Mouse (Mus musculus) cerebral cortex, adult 2 months (tissue): ENCODE results near the gene Irx6.

Experiments used
- WGBS: fragments of 180-500 bp; shearing (Covaris S2); methylation state at CpG from one replicate; pipeline ENCODE4 v1.1.7; 2018; 5-methylcytosine and 5-hydroxymethylcytosine counted together

The Irx6 gene

GRCm38 (mm10) chr8:92721936-92722321 is 47.8 kb downstream of the Irx6 start:
- whole genome bisulfite sequencing = 62% methylated on average over 8 of the region's 8 CpGs

GRCm38 (mm10) chr8:92723320-92723719 is 49.2 kb downstream of the Irx6 start:
- 57% methylated on average over 6 of the region's 6 CpGs for whole genome bisulfite sequencing

GRCm38 (mm10) chr8:92723947-92724346 is 49.9 kb downstream of the Irx6 start:
- 49% methylated on average over 7 of the region's 7 CpGs for WGBS

- 76% methylated on average over 8 of the region's 8 CpGs for WGBS
Observed at GRCm38 (mm10) chr8:92724359-92724758, 50.3 kb downstream of the Irx6 start.
